Mouse (Mus musculus) kidney, adult 2 months (tissue): ENCODE results near the gene Gm42421. TPM values are rescaled to one million over a fixed set of nuclear protein-coding genes. Genes with fewer than 3 reads are reported as not detected.

Experiments
- DNase-seq: peaks from one replicate; pipeline ENCODE4 v3.0.0; 2021
- H3K27ac ChIP-seq: fragments of 200-500 bp; 2 replicates; pipeline ENCODE4 v1.5.1; 2012; ENCODE audit warnings: low read depth, low read length, control low read depth, inconsistent platforms; ENCODE audit not compliant: insufficient read depth
- H3K27me3 ChIP-seq: fragments of 200-500 bp; replicated peaks from 2 replicates; pipeline ENCODE4 v1.6.1; 2012; ENCODE audit warnings: mild to moderate bottlenecking, moderate library complexity, low read length, inconsistent platforms; ENCODE audit not compliant: control insufficient read depth, insufficient read depth
- H3K36me3 ChIP-seq: fragments of 200-500 bp; 2 replicates; pipeline ENCODE4 v1.6.1; 2012; ENCODE audit warnings: mild to moderate bottlenecking, moderate library complexity, low read length, inconsistent platforms; ENCODE audit not compliant: control insufficient read depth, insufficient read depth
- H3K4me1 ChIP-seq: fragments of 200-500 bp; 2 replicates; pipeline ENCODE4 v1.6.1; 2011; ENCODE audit warnings: low read length; ENCODE audit not compliant: control insufficient read depth, insufficient read depth
- H3K4me3 ChIP-seq: fragments of 200-500 bp; 2 replicates; pipeline ENCODE4 v1.5.1; 2011; ENCODE audit warnings: mild to moderate bottlenecking, low read depth, low read length, control low read depth; ENCODE audit not compliant: insufficient read depth
- CTCF ChIP-seq: fragments of 200-500 bp; conservative IDR thresholded peaks from 2 replicates; pipeline ENCODE4 v1.5.1; 2011; ENCODE audit warnings: low read depth, mild to moderate bottlenecking, control low read depth, low read length, moderate library complexity, mixed read lengths; ENCODE audit not compliant: insufficient read depth, insufficient read length
- POLR2A ChIP-seq: fragments of 200-500 bp; IDR thresholded peaks from one replicate; pipeline ENCODE4 v1.6.1; 2011; ENCODE audit warnings: low read depth, low read length, control low read depth
- WGBS: fragments of 180-500 bp; shearing (Covaris S2); methylation state at CpG from one replicate; pipeline ENCODE4 v1.1.7; 2018; 5-methylcytosine and 5-hydroxymethylcytosine counted together
- polyA plus RNA-seq: library from polyadenylated mRNA; depleted of rRNA; stranded (reverse); fragments of >200 nt; gene quantifications from 2 replicates; pipeline ENCODE4 v1.2.3, GENCODE M21; 2012; rRNA removed

Gene Gm42421
- polyA plus RNA-seq, 1 experiment = not detected

DNA sequence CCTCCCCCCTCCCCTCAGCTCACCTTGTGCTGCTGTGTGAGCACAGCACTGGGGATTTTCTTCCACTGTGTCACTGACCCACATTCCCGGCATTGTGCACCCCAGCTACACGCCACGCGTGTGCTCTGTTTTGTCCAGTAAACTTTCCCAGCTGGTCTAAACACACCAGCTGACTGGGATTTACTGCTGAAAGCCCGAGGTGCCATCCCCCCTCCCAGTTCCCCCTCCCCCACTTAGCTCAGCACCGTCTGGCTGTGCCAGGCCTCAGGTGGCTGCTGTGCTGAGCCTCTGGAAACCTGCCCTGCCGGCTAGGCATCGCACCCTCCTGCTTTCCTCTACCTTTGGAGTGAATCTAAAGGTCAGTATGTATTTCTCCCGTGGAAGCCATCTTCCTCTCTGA, 52.9 kb downstream of the Gm42421 start:
- H3K36me3 ChIP-seq = no peaks in the 10 kb centered on the region; the same call in none of the 2 replicates
- no peak for TF ChIP-seq CTCF
- no peak for TF ChIP-seq POLR2A
- WGBS = 15% methylated on average over 9 of the region's 9 CpGs
- DNase-seq = peak; percentile 58
- H3K4me3 ChIP-seq = no peak overlapping the region
- no peaks in the 10 kb centered on the region for H3K27me3 ChIP-seq
- no peak overlapping the region for H3K27ac ChIP-seq
- H3K4me1 ChIP-seq = no peaks in the 10 kb centered on the region

DNA sequence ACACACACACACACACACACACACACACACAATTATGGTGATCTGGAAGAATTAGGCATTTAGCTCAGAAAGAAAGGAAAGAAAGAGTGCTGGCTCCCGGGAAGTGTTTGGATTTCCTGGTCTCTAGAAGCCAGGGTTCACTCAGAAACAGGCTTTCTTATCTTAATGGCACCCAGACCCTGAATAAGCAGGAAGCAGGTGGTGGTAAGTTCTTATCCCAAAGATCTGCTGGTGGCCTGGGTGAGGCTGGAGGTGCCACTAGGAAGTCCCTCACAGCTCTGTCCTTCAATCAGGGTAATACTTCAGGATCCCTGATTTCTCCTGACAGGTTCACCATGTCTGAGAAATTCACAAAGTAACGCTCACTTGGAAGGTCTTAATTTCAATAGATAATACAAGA, 54.4 kb downstream of the Gm42421 start:
- no peak for DNase-seq
- Histone ChIP-seq H3K4me1 (no peaks in the 10 kb centered on the region), H3K36me3 (peaks cover 2% of the 10 kb centered on the region), H3K4me3 (no peak overlapping the region), H3K27me3 (no peaks in the 10 kb centered on the region), H3K27ac (no peak overlapping the region)
- 78% methylated on average over 2 of the region's 2 CpGs for WGBS
- TF ChIP-seq POLR2A = no peak
- TF ChIP-seq CTCF = no peak

DNA sequence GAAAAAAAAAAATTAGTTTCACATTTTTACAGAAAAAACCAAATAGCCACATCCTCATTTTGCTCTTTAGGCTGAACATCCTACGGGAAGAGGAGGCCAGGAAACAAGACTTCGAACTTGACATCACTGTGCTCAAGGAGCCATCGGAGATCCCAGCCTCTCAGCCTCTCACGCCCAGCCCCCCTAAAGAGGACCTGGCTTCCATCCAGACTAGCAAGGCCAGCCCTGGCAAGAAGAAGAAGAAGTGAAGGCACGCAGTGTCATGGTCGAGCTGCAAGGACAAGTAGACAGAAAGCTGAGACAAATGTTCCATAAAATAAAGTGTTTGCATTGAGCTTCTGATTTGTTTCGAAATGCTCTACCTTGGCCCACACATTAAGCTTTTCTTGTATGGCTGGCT, 57.4 kb downstream of the Gm42421 start:
- DNase-seq = no peak
- no peak for TF ChIP-seq POLR2A
- Histone ChIP-seq H3K4me1 (no peaks in the 10 kb centered on the region), H3K36me3 (peaks cover 5% of the 10 kb centered on the region), H3K27me3 (no peaks in the 10 kb centered on the region), H3K4me3 (no peak overlapping the region), H3K27ac (no peak overlapping the region)
- WGBS = 80% methylated on average over 7 of the region's 7 CpGs

Other genes with a start within 250 kb of the Gm42421 start
- 3.9 and 4.3 TPM in 2 replicates for gene Usp42, start 195.9 kb upstream of the Gm42421 start, polyA plus RNA-seq
- gene Eif2ak1, start 110.4 kb upstream of the Gm42421 start, polyA plus RNA-seq = 29.9 TPM in 2 replicates
- 0.08 and 0.14 TPM in 2 replicates for gene Ankrd61, start 30.5 kb upstream of the Gm42421 start, polyA plus RNA-seq
- 35.9 and 41.9 TPM in 2 replicates for gene Aimp2, start 18.3 kb upstream of the Gm42421 start, polyA plus RNA-seq
- 2.0 and 2.5 TPM in 2 replicates for gene Pms2, start 18.2 kb upstream of the Gm42421 start, polyA plus RNA-seq
- gene Rsph10b, start 4.9 kb downstream of the Gm42421 start, polyA plus RNA-seq = 0.31 and 0.61 TPM in 2 replicates
- gene Ccz1, start 86.7 kb downstream of the Gm42421 start, polyA plus RNA-seq = 12.9 and 17.3 TPM in 2 replicates
- not detected in 2 replicates for gene Ocm, start 98.5 kb downstream of the Gm42421 start, polyA plus RNA-seq
- 29.9 and 30.6 TPM in 2 replicates for gene Lmtk2, start 172.3 kb downstream of the Gm42421 start, polyA plus RNA-seq